Mouse (Mus musculus): Measurements from ENCODE around the gene Slc16a10. TPM values are rescaled to one million over a fixed set of nuclear protein-coding genes. Genes with fewer than 3 reads are reported as not detected.

The Slc16a10 gene
- polyA plus RNA-seq, 1 experiment from 2014 or later = 7.3 TPM

GRCm38 (mm10) chr10:40124096-40124495 lies 18.0 kb downstream of the Slc16a10 start:
- ATAC-seq (no peak), DNase-seq (ENCODE audit: low spot score) (no peak)
- Histone ChIP-seq H3K9ac (replicated peaks; ENCODE audit: low read depth) (no peak overlapping the region), H3K4me1 (ENCODE audit: insufficient read depth, low read depth, low read length) (no peaks in the 10 kb centered on the region), H3K36me3 (ENCODE audit: insufficient read depth, low read length) (no peaks in the 10 kb centered on the region), H3K4me2 (replicated peaks; ENCODE audit: low read depth, low read length) (no peak overlapping the region), H3K9me3 (ENCODE audit: low read length) (no peaks in the 10 kb centered on the region), H3K4me3 (ENCODE audit: low read depth, low read length) (no peak overlapping the region), H3K27ac (ENCODE audit: low read length) (no peak overlapping the region), H3K27me3 (replicated peaks; ENCODE audit: insufficient read depth, low read length) (no peaks in the 10 kb centered on the region)
- TF ChIP-seq CTCF (IDR thresholded peaks at IDR 0.05) (no peak), EP300 (IDR thresholded peaks at IDR 0.05) (no peak)
- 78% methylated on average over 2 of the region's 2 CpGs for WGBS

GRCm38 (mm10) chr10:40119466-40119865 lies 22.6 kb downstream of the Slc16a10 start:
- WGBS = 72% methylated on average over 3 of the region's 3 CpGs
- TF ChIP-seq CTCF (IDR thresholded peaks at IDR 0.05) (no peak), EP300 (IDR thresholded peaks at IDR 0.05) (no peak)
- no peaks in the 10 kb centered on the region for H3K27me3 ChIP-seq (replicated peaks; ENCODE audit: insufficient read depth, low read length)

GRCm38 (mm10) chr10:40118743-40119387 lies 23.2 kb downstream of the Slc16a10 start:
- 73% methylated on average over 5 of the region's 5 CpGs for WGBS
- TF ChIP-seq EP300 (IDR thresholded peaks at IDR 0.05) = 0 out of 2 replicates have a peak, but pooled peaks have one; percentile 24
- no peak for TF ChIP-seq CTCF (IDR thresholded peaks at IDR 0.05)
- ATAC-seq = peak; percentile 38; the same call in 1 of the 2 replicates

More at GRCm38 (mm10) chr10:40119466-40119865, 22.6 kb downstream of the Slc16a10 start:
- no peak overlapping the region for H3K27ac ChIP-seq (ENCODE audit: low read length)
- DNase-seq (ENCODE audit: low spot score) (peak; percentile 56), ATAC-seq (peak; percentile 49; the same call in 1 of the 2 replicates)
- no peak overlapping the region for H3K4me3 ChIP-seq (ENCODE audit: low read depth, low read length)
- H3K9ac ChIP-seq (replicated peaks; ENCODE audit: low read depth) = no peak overlapping the region
- no peaks in the 10 kb centered on the region for H3K36me3 ChIP-seq (ENCODE audit: insufficient read depth, low read length)
- no peak overlapping the region for H3K4me2 ChIP-seq (replicated peaks; ENCODE audit: low read depth, low read length)
- H3K4me1 ChIP-seq (ENCODE audit: insufficient read depth, low read depth, low read length) = no peaks in the 10 kb centered on the region
- no peaks in the 10 kb centered on the region for H3K9me3 ChIP-seq (ENCODE audit: low read length)

GRCm38 (mm10) chr10:40113517-40114085 lies 28.5 kb downstream of the Slc16a10 start:
- no peaks in the 10 kb centered on the region for H3K36me3 ChIP-seq (ENCODE audit: insufficient read depth, low read length)

More at GRCm38 (mm10) chr10:40118743-40119387, 23.2 kb downstream of the Slc16a10 start:
- Histone ChIP-seq H3K27ac (ENCODE audit: low read length) (no peak overlapping the region), H3K4me2 (replicated peaks; ENCODE audit: low read depth, low read length) (no peak overlapping the region), H3K9ac (replicated peaks; ENCODE audit: low read depth) (no peak overlapping the region), H3K4me1 (ENCODE audit: insufficient read depth, low read depth, low read length) (no peaks in the 10 kb centered on the region), H3K27me3 (replicated peaks; ENCODE audit: insufficient read depth, low read length) (no peaks in the 10 kb centered on the region), H3K4me3 (ENCODE audit: low read depth, low read length) (no peak overlapping the region), H3K9me3 (ENCODE audit: low read length) (no peaks in the 10 kb centered on the region), H3K36me3 (ENCODE audit: insufficient read depth, low read length) (no peaks in the 10 kb centered on the region)
- DNase-seq (ENCODE audit: low spot score) = no peak

GRCm38 (mm10) chr10:40112256-40112655 lies 29.8 kb downstream of the Slc16a10 start:
- 90% methylated on average over 10 of the region's 10 CpGs for WGBS
- H3K9me3 ChIP-seq (ENCODE audit: low read length) = no peaks in the 10 kb centered on the region
- no peak overlapping the region for H3K27ac ChIP-seq (ENCODE audit: low read length)
- H3K36me3 ChIP-seq (ENCODE audit: insufficient read depth, low read length) = no peaks in the 10 kb centered on the region
- no peaks in the 10 kb centered on the region for H3K4me1 ChIP-seq (ENCODE audit: insufficient read depth, low read depth, low read length)
- H3K9ac ChIP-seq (replicated peaks; ENCODE audit: low read depth) = no peak overlapping the region
- H3K27me3 ChIP-seq (replicated peaks; ENCODE audit: insufficient read depth, low read length) = no peaks in the 10 kb centered on the region
- ATAC-seq = no peak
- H3K4me3 ChIP-seq (ENCODE audit: low read depth, low read length) = no peak overlapping the region
- no peak overlapping the region for H3K4me2 ChIP-seq (replicated peaks; ENCODE audit: low read depth, low read length)
- TF ChIP-seq CTCF (IDR thresholded peaks at IDR 0.05) (no peak), EP300 (IDR thresholded peaks at IDR 0.05) (no peak)
- no peak for DNase-seq (ENCODE audit: low spot score)

More at GRCm38 (mm10) chr10:40113517-40114085, 28.5 kb downstream of the Slc16a10 start:
- Histone ChIP-seq H3K9me3 (ENCODE audit: low read length) (no peaks in the 10 kb centered on the region), H3K27me3 (replicated peaks; ENCODE audit: insufficient read depth, low read length) (no peaks in the 10 kb centered on the region), H3K4me2 (replicated peaks; ENCODE audit: low read depth, low read length) (no peak overlapping the region), H3K27ac (ENCODE audit: low read length) (no peak overlapping the region), H3K4me1 (ENCODE audit: insufficient read depth, low read depth, low read length) (no peaks in the 10 kb centered on the region), H3K4me3 (ENCODE audit: low read depth, low read length) (no peak overlapping the region), H3K9ac (replicated peaks; ENCODE audit: low read depth) (no peak overlapping the region)
- TF ChIP-seq CTCF (IDR thresholded peaks at IDR 0.05) = no peak
- no peak for TF ChIP-seq EP300 (IDR thresholded peaks at IDR 0.05)
- DNase-seq (ENCODE audit: low spot score) (peak; percentile 71), ATAC-seq (peak; percentile 59)
- 68% methylated on average over 7 of the region's 7 CpGs for WGBS

GRCm38 (mm10) chr10:40109520-40109919 lies 32.5 kb downstream of the Slc16a10 start:
- Histone ChIP-seq H3K4me3 (ENCODE audit: low read depth, low read length) (no peak overlapping the region), H3K27ac (ENCODE audit: low read length) (no peak overlapping the region), H3K4me2 (replicated peaks; ENCODE audit: low read depth, low read length) (no peak overlapping the region), H3K36me3 (ENCODE audit: insufficient read depth, low read length) (no peaks in the 10 kb centered on the region), H3K27me3 (replicated peaks; ENCODE audit: insufficient read depth, low read length) (no peaks in the 10 kb centered on the region), H3K9ac (replicated peaks; ENCODE audit: low read depth) (no peak overlapping the region), H3K9me3 (ENCODE audit: low read length) (no peaks in the 10 kb centered on the region), H3K4me1 (ENCODE audit: insufficient read depth, low read depth, low read length) (no peaks in the 10 kb centered on the region)
- ATAC-seq (no peak), DNase-seq (ENCODE audit: low spot score) (no peak)
- TF ChIP-seq EP300 (IDR thresholded peaks at IDR 0.05) = no peak
- no peak for TF ChIP-seq CTCF (IDR thresholded peaks at IDR 0.05)
- 78% methylated on average over 5 of the region's 5 CpGs for WGBS
